ENCODE assay signal across 16 mouse cellular contexts in the genomic region with DNA sequence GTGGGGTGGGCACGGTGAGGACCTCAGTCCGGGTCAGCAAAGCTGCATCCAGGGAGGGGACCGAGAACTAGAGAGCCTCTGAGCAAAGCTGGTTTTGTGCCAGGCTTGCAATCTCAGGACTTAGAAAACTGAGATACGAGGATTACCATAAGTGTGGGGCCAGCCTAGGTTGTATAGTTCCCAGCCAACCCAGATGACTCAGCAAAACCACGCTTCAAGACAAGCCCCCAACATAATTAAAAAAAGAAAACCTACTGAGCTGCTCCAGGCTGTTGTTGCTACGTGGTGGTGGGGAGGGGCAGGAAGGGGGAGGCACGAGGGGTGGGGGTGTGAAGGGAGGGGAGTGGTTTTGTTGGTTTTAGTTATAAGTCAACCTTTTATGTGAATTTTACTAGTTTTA. TPM values are rescaled to one million over a fixed set of nuclear protein-coding genes. Genes with fewer than 3 reads are reported as not detected.
A peak's percentile ranks its signal among the peaks of the same experiment; 100 is the strongest.
DNase-seq lines count a peak whose midpoint lies in the region; ATAC-seq and TF ChIP-seq lines count a peak whose summit lies in the region.
"Had no signal": no experiment of that assay in that cellular context is flagged by ENCODE, and none has a peak within 500 bp of the region (broad histone marks: within the 10 kb centered on the region; RNA-seq: fewer than 3 reads in every experiment).

No protein-coding gene starts in this region.

- H3K36me3 ChIP-seq in heart, embryonic 12.5 days, result no peaks in the 10 kb centered on the region
- no peaks in the 10 kb centered on the region for H3K36me3 ChIP-seq in heart, adult 2 months (ENCODE audit: control insufficient read depth, insufficient read depth, low read length)
- H3K36me3 ChIP-seq in liver, embryonic 15.5 days (replicated peaks), result no peaks in the 10 kb centered on the region
- H3K36me3 ChIP-seq in liver, postnatal 0 days (replicated peaks; ENCODE audit: insufficient read depth, low read length), result no peaks in the 10 kb centered on the region
- no peaks in the 10 kb centered on the region for H3K36me3 ChIP-seq in ES-E14 (ENCODE audit: control insufficient read depth, insufficient read depth, low read length, poor library complexity, severe bottlenecking)
- no peaks in the 10 kb centered on the region for H3K36me3 ChIP-seq in limb, embryonic 14.5 days (ENCODE audit: control insufficient read depth, insufficient read depth, low read length)
- no peaks in the 10 kb centered on the region for H3K36me3 ChIP-seq in kidney, embryonic 14.5 days (ENCODE audit: control insufficient read depth, insufficient read depth, low read length)
- H3K36me3 ChIP-seq: hindbrain, embryonic 15.5 days; kidney, embryonic 15.5 days; neural tube, embryonic 15.5 days had no signal

- H3K4me2 ChIP-seq in heart, embryonic 12.5 days, result peak overlapping the region; percentile 42
- H3K4me2 ChIP-seq in liver, embryonic 15.5 days, result no peak overlapping the region
- no peak overlapping the region for H3K4me2 ChIP-seq in liver, postnatal 0 days (ENCODE audit: low read depth, low read length)
- H3K4me2 ChIP-seq in limb, embryonic 14.5 days (replicated peaks; ENCODE audit: low read depth, low read length, severe bottlenecking), result no peak overlapping the region
- no peak overlapping the region for H3K4me2 ChIP-seq in kidney, embryonic 14.5 days (replicated peaks; ENCODE audit: low read depth, low read length)
- H3K4me2 ChIP-seq: hindbrain, embryonic 15.5 days; kidney, embryonic 15.5 days; neural tube, embryonic 15.5 days had no signal

- in situ Hi-C loops in ES-E14 (cut with MboI; ENCODE audit: low sequenced_read_pairs in 2 of 2, unreplicated experiment in 2 of 2), result no loop called here

- H3K9me3 ChIP-seq in heart, embryonic 12.5 days (replicated peaks), result no peaks in the 10 kb centered on the region
- no peaks in the 10 kb centered on the region for H3K9me3 ChIP-seq in liver, embryonic 15.5 days (replicated peaks)
- H3K9me3 ChIP-seq in liver, postnatal 0 days (ENCODE audit: low read length), result no peaks in the 10 kb centered on the region
- no peaks in the 10 kb centered on the region for H3K9me3 ChIP-seq in ES-E14 (ENCODE audit: control insufficient read depth, insufficient read depth, low read depth, low read length)
- H3K9me3 ChIP-seq in limb, embryonic 14.5 days (ENCODE audit: control insufficient read depth, low read length), result no peaks in the 10 kb centered on the region
- H3K9me3 ChIP-seq in kidney, embryonic 14.5 days (ENCODE audit: control insufficient read depth, low read length), result no peaks in the 10 kb centered on the region
- H3K9me3 ChIP-seq: hindbrain, embryonic 15.5 days; kidney, embryonic 15.5 days; neural tube, embryonic 15.5 days had no signal

- intact Hi-C loops in heart, adult 2 months (cut with DNase I), result loop anchor here (5.0 kb wide), 1 partner anchor 144 kb away; the partner anchor contains the start of genes Ahsa1 and Vipas39

- peak overlapping the region; percentile 31; the same call in 1 of the 2 replicates for H3K27ac ChIP-seq in heart, embryonic 12.5 days (ENCODE audit: poor library complexity, severe bottlenecking)
- H3K27ac ChIP-seq in heart, adult 2 months, result no peak overlapping the region
- H3K27ac ChIP-seq in liver, embryonic 15.5 days (replicated peaks), result no peak overlapping the region
- no peak overlapping the region for H3K27ac ChIP-seq in liver, postnatal 0 days (ENCODE audit: low read depth)
- H3K27ac ChIP-seq in ES-E14 (ENCODE audit: insufficient read depth, low read depth, low read length, poor library complexity, severe bottlenecking), result peak overlapping the region; percentile 14; the same call in 1 of the 2 replicates
- no peak overlapping the region for H3K27ac ChIP-seq in limb, embryonic 14.5 days (replicated peaks; ENCODE audit: low read depth, low read length)
- H3K27ac ChIP-seq in kidney, embryonic 14.5 days (ENCODE audit: low read depth, low read length), result no peak overlapping the region
- H3K27ac ChIP-seq: hindbrain, embryonic 15.5 days; kidney, embryonic 15.5 days; neural tube, embryonic 15.5 days had no signal

- no peak for TF ChIP-seq POLR2A in heart, adult 2 months (IDR thresholded peaks at IDR 0.05; ENCODE audit: insufficient read depth, low read depth, low read length)
- no peak for TF ChIP-seq POLR2A in limb, embryonic 14.5 days (IDR thresholded peaks at IDR 0.05; ENCODE audit: borderline replicate concordance, extremely low read depth, insufficient read depth, insufficient read length)

- no peaks in the 10 kb centered on the region for H3K27me3 ChIP-seq in heart, embryonic 12.5 days (replicated peaks)
- H3K27me3 ChIP-seq in heart, adult 2 months (ENCODE audit: control insufficient read depth, insufficient read depth, low read length), result no peaks in the 10 kb centered on the region
- 0 out of 2 replicates have a peak, but pooled peaks cover 14% of the 10 kb centered on the region for H3K27me3 ChIP-seq in liver, embryonic 15.5 days
- no peaks in the 10 kb centered on the region for H3K27me3 ChIP-seq in liver, postnatal 0 days (ENCODE audit: insufficient read depth, low read length)
- H3K27me3 ChIP-seq in limb, embryonic 14.5 days (ENCODE audit: control insufficient read depth, insufficient read depth, low read length), result no peaks in the 10 kb centered on the region
- no peaks in the 10 kb centered on the region for H3K27me3 ChIP-seq in kidney, embryonic 14.5 days (ENCODE audit: control insufficient read depth, insufficient read depth, low read length)
- H3K27me3 ChIP-seq: hindbrain, embryonic 15.5 days; kidney, embryonic 15.5 days; neural tube, embryonic 15.5 days; Patski had no signal

- H3K4me3 ChIP-seq in heart, embryonic 12.5 days, result no peak overlapping the region
- no peak overlapping the region for H3K4me3 ChIP-seq in heart, adult 2 months
- no peak overlapping the region for H3K4me3 ChIP-seq in liver, embryonic 15.5 days (replicated peaks)
- H3K4me3 ChIP-seq in liver, postnatal 0 days (ENCODE audit: low read depth, low read length), result no peak overlapping the region
- no peak overlapping the region for H3K4me3 ChIP-seq in ES-E14 (ENCODE audit: insufficient read depth in 1 of 2, low read depth in 1 of 2, low read length in 2 of 2, poor library complexity in 1 of 2, severe bottlenecking in 1 of 2)
- H3K4me3 ChIP-seq in limb, embryonic 14.5 days (replicated peaks; ENCODE audit: low read length), result no peak overlapping the region
- H3K4me3 ChIP-seq in kidney, embryonic 14.5 days (ENCODE audit: low read length), result no peak overlapping the region
- H3K4me3 ChIP-seq: hindbrain, embryonic 15.5 days; kidney, embryonic 15.5 days; neural tube, embryonic 15.5 days had no signal

- no peak for TF ChIP-seq EP300 in heart, adult 2 months (IDR thresholded peaks at IDR 0.05; ENCODE audit: insufficient read depth, low read depth, low read length)
- TF ChIP-seq EP300 in liver, postnatal 0 days (IDR thresholded peaks at IDR 0.05; ENCODE audit: low read depth), result no peak

- no peak for TF ChIP-seq CTCF in heart, adult 2 months (IDR thresholded peaks at IDR 0.05)
- no peak for TF ChIP-seq CTCF in liver, postnatal 0 days (IDR thresholded peaks at IDR 0.05; ENCODE audit: low read depth)

- DNase-seq in heart, adult 2 months, result no peak
- no peak for DNase-seq in liver, postnatal 0 days
- no peak for DNase-seq in ES-E14 (ENCODE audit: low read depth, low spot score)
- peak; percentile 11 for DNase-seq in limb, embryonic 14.5 days (ENCODE audit: low spot score)
- DNase-seq in retina, postnatal 1 day, result no peak
- DNase-seq: B cell, adult 2 months; cerebellum, adult 18-20 months; gastrocnemius, postnatal 25 days; spleen, adult 18-20 months had no signal

- H3K79me2 ChIP-seq in heart, adult 2 months (replicated peaks; ENCODE audit: control insufficient read depth, insufficient read depth, low read length), result no peaks in the 10 kb centered on the region

- ATAC-seq in heart, embryonic 12.5 days (ENCODE audit: insufficient number of reproducible peaks, low FRiP score), result 0 out of 2 replicates have a peak, but pooled peaks have one; percentile 33
- ATAC-seq in liver, embryonic 15.5 days (ENCODE audit: insufficient read depth), result 0 out of 2 replicates have a peak, but pooled peaks have one; percentile 16
- ATAC-seq in liver, postnatal 0 days, result no peak
- ATAC-seq in limb, embryonic 14.5 days (ENCODE audit: low FRiP score, low read depth), result no peak
- ATAC-seq in kidney, embryonic 14.5 days (ENCODE audit: low FRiP score, low TSS enrichment), result no peak
- ATAC-seq: Patski had no signal

- peaks cover 28% of the 10 kb centered on the region for H3K4me1 ChIP-seq in heart, embryonic 12.5 days (replicated peaks)
- H3K4me1 ChIP-seq in heart, adult 2 months (ENCODE audit: control insufficient read depth, insufficient read depth, low read length), result peaks cover 5% of the 10 kb centered on the region
- peaks cover 24% of the 10 kb centered on the region for H3K4me1 ChIP-seq in liver, embryonic 15.5 days (replicated peaks)
- peaks cover 10% of the 10 kb centered on the region for H3K4me1 ChIP-seq in liver, postnatal 0 days (ENCODE audit: insufficient read depth)
- H3K4me1 ChIP-seq in ES-E14 (ENCODE audit: control insufficient read depth in 2 of 2, insufficient read depth in 2 of 2, low read length in 2 of 2, poor library complexity in 1 of 2), result peaks cover 10 to 17% of the 10 kb centered on the region in 2 experiments
- peaks cover 5% of the 10 kb centered on the region; the same call in 1 of the 2 replicates for H3K4me1 ChIP-seq in limb, embryonic 14.5 days (ENCODE audit: control insufficient read depth, insufficient read depth, low read length)
- H3K4me1 ChIP-seq in kidney, embryonic 14.5 days (ENCODE audit: control insufficient read depth, insufficient read depth, low read length), result no peaks in the 10 kb centered on the region
- H3K4me1 ChIP-seq: neural tube, embryonic 15.5 days had no signal

- no peak overlapping the region for H3K9ac ChIP-seq in heart, embryonic 12.5 days
- H3K9ac ChIP-seq in heart, adult 2 months (ENCODE audit: low read depth, low read length), result no peak overlapping the region
- H3K9ac ChIP-seq in liver, embryonic 15.5 days, result no peak overlapping the region
- no peak overlapping the region for H3K9ac ChIP-seq in liver, postnatal 0 days (replicated peaks)
- H3K9ac ChIP-seq in ES-E14 (ENCODE audit: insufficient read depth, low read depth, low read length, poor library complexity, severe bottlenecking), result peak overlapping the region; percentile 9; the same call in 1 of the 2 replicates
- H3K9ac ChIP-seq in limb, embryonic 14.5 days (ENCODE audit: low read depth, low read length, severe bottlenecking), result no peak overlapping the region
- no peak overlapping the region for H3K9ac ChIP-seq in kidney, embryonic 14.5 days (ENCODE audit: low read depth, low read length)
- H3K9ac ChIP-seq: hindbrain, embryonic 15.5 days; kidney, embryonic 15.5 days; neural tube, embryonic 15.5 days had no signal

- 14% methylated on average over 7 of the region's 7 CpGs for WGBS in heart, embryonic 12.5 days
- WGBS in heart, adult 2 months, result 11% methylated on average over 7 of the region's 7 CpGs
- whole genome bisulfite sequencing in liver, embryonic 15.5 days (ENCODE audit: insufficient replicate concordance), result 18% methylated on average over 7 of the region's 7 CpGs
- WGBS in liver, postnatal 0 days (ENCODE audit: insufficient replicate concordance), result 23% methylated on average over 7 of the region's 7 CpGs
- 35% methylated on average over 7 of the region's 7 CpGs for WGBS in limb, embryonic 14.5 days
- WGBS in kidney, embryonic 14.5 days, result 52% methylated on average over 7 of the region's 7 CpGs

RNA-seq across cellular contexts. Expression of gene Sptlc2, which starts 22.8 kb away (rescaled TPM):
- 73.3 and 76.4 TPM in 2 replicates for polyA plus RNA-seq in heart, embryonic 12.5 days (2016; fragmentation: Nextera tagmentation; extraction: Ambion mirVana)
- total RNA-seq in heart, adult 2 months (2021), result 10 to 100 TPM; 21.1 to 23.1 TPM
- polyA plus RNA-seq in heart, adult 2 months (2012; rRNA removed), result 5.0 and 9.8 TPM in 2 replicates
- polyA plus RNA-seq in liver, embryonic 15.5 days (2015; fragmentation: Nextera tagmentation; extraction: Ambion mirVana), result 25.9 and 28.6 TPM in 2 replicates
- 39.5 and 42.3 TPM in 2 replicates for polyA plus RNA-seq in liver, postnatal 0 days (2015; fragmentation: Nextera tagmentation; extraction: Ambion mirVana)
- 182 and 221 TPM in 2 replicates for total RNA-seq in ES-E14 (2012; rRNA removed)
- 23.3 and 35.2 TPM in 2 replicates for polyA plus RNA-seq in limb, embryonic 14.5 days (2012; rRNA removed)
- 80.8 and 85.5 TPM in 2 replicates for polyA plus RNA-seq in limb, embryonic 14.5 days (2014; fragmentation: Nextera tagmentation; extraction: Ambion mirVana)
- polyA plus RNA-seq in kidney, embryonic 14.5 days (2014; fragmentation: Nextera tagmentation; extraction: Ambion mirVana), result 65.1 and 85.3 TPM in 2 replicates

RNA-seq across cellular contexts. Expression of gene Slirp, which starts 32.7 kb away (rescaled TPM):
- polyA plus RNA-seq in heart, embryonic 12.5 days (2016; fragmentation: Nextera tagmentation; extraction: Ambion mirVana), result 249 and 268 TPM in 2 replicates
- total RNA-seq in heart, adult 2 months (2021), result 100 to 1,000 TPM; 169 to 173 TPM
- polyA plus RNA-seq in heart, adult 2 months (2012; rRNA removed), result 32.1 and 49.0 TPM in 2 replicates
- polyA plus RNA-seq in liver, embryonic 15.5 days (2015; fragmentation: Nextera tagmentation; extraction: Ambion mirVana), result 130 and 158 TPM in 2 replicates
- 132 and 146 TPM in 2 replicates for polyA plus RNA-seq in liver, postnatal 0 days (2015; fragmentation: Nextera tagmentation; extraction: Ambion mirVana)
- total RNA-seq in ES-E14 (2012; rRNA removed), result 124 and 175 TPM in 2 replicates
- 62.4 and 83.4 TPM in 2 replicates for polyA plus RNA-seq in limb, embryonic 14.5 days (2012; rRNA removed)
- 292 and 314 TPM in 2 replicates for polyA plus RNA-seq in limb, embryonic 14.5 days (2014; fragmentation: Nextera tagmentation; extraction: Ambion mirVana)
- 269 and 468 TPM in 2 replicates for polyA plus RNA-seq in kidney, embryonic 14.5 days (2014; fragmentation: Nextera tagmentation; extraction: Ambion mirVana)

RNA-seq across cellular contexts. Expression of gene Alkbh1, which starts 32.8 kb away (rescaled TPM):
- 36.6 and 40.0 TPM in 2 replicates for polyA plus RNA-seq in heart, embryonic 12.5 days (2016; fragmentation: Nextera tagmentation; extraction: Ambion mirVana)
- total RNA-seq in heart, adult 2 months (2021), result 10 to 100 TPM in 1 of 2 experiments, 1 to 10 TPM in 1; 9.6 to 11.5 TPM
- polyA plus RNA-seq in heart, adult 2 months (2012; rRNA removed), result 7.6 and 11.9 TPM in 2 replicates
- polyA plus RNA-seq in liver, embryonic 15.5 days (2015; fragmentation: Nextera tagmentation; extraction: Ambion mirVana), result 16.7 and 19.9 TPM in 2 replicates
- polyA plus RNA-seq in liver, postnatal 0 days (2015; fragmentation: Nextera tagmentation; extraction: Ambion mirVana), result 10.1 and 13.1 TPM in 2 replicates
- total RNA-seq in ES-E14 (2012; rRNA removed), result 90.0 and 116 TPM in 2 replicates
- 60.2 and 62.2 TPM in 2 replicates for polyA plus RNA-seq in limb, embryonic 14.5 days (2012; rRNA removed)
- polyA plus RNA-seq in limb, embryonic 14.5 days (2014; fragmentation: Nextera tagmentation; extraction: Ambion mirVana), result 48.3 and 59.0 TPM in 2 replicates
- 63.7 and 75.6 TPM in 2 replicates for polyA plus RNA-seq in kidney, embryonic 14.5 days (2014; fragmentation: Nextera tagmentation; extraction: Ambion mirVana)

Comparison
In these comparisons a context has a peak if more than half of its experiments do, and no peak if none do; other contexts are left out.
1. ATAC-seq: peak in heart, embryonic 12.5 days (single experiment) and liver, embryonic 15.5 days (single experiment); none in liver, postnatal 0 days (single experiment), limb, embryonic 14.5 days (single experiment) and kidney, embryonic 14.5 days (single experiment).
2. H3K27ac ChIP-seq: peak in heart, embryonic 12.5 days (single experiment) and ES-E14 (single experiment); none in heart, adult 2 months (single experiment), liver, embryonic 15.5 days (single experiment), liver, postnatal 0 days (single experiment), limb, embryonic 14.5 days (single experiment) and kidney, embryonic 14.5 days (single experiment).